Mouse (Mus musculus): ENCODE measurements at regions not wholly inside any gene's neighbourhood (a gene's known extent, or its start where the extent isn't known, plus 50 kb on each side); places are given as distances from the start of the nearest gene placed in this dataset.

GRCm38 (mm10) chr16:57858765-57859201 is 104.2 kb upstream of the Col8a1 start:
- TF ChIP-seq POLR2A (IDR thresholded peaks at IDR 0.05; ENCODE audit: low read depth, low read length) (no peak), CTCF (IDR thresholded peaks at IDR 0.05; ENCODE audit: borderline replicate concordance, insufficient read depth, low read length) (no peak)

Data from embryonic fibroblast, embryonic 13.5 days (primary cell).